Mouse (Mus musculus) forelimb bud, embryonic 11.5 days (tissue): ENCODE results near the gene Tfap2c.

Source experiments
- DNase-seq: peaks from one replicate; pipeline ENCODE4 v3.0.0-alpha.2; 2012; ENCODE audit warnings: low read depth, low spot score

Tfap2c gene

DNA sequence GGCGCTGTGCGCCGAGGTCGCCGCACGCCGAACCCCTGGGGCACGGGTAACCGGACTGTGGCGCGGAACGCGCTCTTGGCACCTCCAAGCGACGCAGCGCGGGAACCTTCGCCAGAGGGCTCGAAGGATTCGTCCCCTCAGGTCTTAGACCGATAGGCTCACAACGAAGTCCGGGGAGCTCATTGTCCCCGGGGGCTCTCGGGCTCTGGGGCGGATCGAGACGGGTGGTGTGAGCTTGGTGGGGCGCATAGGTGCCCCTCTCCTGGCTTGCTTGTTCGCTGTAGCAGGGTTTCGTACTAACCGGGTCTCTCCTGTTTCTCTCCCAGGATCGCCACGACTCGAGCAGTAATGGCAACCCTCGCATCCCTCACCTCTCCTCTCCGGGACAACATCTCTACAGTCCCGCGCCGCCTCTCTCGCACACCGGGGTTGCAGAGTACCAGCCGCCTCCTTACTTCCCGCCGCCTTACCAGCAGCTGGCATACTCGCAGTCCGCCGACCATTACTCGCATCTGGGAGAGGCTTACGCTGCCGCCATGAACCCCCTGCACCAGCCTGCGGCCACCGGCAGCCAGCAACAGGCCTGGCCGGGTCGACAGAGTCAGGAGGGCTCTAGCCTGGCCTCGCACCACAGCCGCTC lies 1.8 kb downstream of the Tfap2c start:
- no peak for DNase-seq

DNA sequence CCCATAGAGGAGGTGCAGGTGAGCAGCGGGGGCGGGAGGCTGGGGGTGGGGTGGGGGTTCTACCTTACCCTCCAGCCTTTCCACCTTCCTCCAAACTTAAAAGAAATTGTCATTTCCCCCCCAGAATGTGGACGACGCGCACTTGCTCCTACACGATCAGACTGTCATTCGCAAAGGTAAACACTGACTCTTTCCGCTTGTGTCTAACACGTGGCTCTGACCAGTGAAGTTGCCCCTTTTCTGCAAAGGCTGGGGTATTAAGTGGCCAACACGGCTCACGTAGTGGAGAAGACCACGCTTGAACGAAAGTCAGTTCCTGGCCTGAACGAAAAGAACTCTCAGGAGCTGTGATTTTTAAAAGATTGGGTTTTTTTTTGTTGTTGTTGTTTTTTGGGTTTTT lies 2.5 kb downstream of the Tfap2c start:
- DNase-seq: no peak

DNA sequence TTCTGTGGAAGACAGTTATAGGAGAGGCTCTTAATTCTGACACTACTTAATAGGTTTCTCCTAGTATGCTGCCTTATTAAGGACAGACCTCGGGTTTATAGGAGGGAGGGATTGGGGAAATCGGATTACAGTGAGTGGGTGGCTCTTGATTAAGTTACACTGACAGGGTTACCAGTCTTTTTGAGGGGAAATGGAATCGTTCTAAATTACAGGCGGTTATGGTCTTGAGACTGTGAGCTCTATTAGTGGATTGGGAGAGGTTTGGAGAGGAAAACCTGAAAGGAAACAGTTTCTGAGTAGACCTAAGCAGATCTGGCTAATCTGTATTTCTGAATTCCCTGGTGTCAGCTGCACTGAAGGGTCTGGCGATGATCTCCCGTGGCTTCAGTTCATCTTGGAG lies 3.3 kb downstream of the Tfap2c start:
- no peak for DNase-seq

DNA sequence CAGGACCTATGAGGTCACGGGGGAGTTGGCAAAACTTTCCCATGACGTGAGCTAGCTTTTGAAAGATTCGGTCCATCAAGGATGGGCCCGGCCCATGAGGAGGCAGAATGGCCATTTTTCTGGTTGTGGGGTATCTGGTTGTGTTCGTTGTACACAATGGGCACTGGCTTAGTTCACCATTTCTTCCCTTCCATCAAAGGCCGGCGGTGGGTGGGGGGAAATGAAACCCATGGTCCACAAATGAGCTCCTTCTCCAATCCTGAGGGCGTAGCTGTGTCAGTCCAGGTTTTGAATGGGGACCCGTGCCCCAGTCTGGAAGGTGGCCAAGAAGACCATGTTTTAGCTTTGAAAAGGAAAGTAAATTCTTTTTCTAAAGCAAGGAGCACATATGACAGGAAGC lies 4.8 kb downstream of the Tfap2c start:
- no peak for DNase-seq

DNA sequence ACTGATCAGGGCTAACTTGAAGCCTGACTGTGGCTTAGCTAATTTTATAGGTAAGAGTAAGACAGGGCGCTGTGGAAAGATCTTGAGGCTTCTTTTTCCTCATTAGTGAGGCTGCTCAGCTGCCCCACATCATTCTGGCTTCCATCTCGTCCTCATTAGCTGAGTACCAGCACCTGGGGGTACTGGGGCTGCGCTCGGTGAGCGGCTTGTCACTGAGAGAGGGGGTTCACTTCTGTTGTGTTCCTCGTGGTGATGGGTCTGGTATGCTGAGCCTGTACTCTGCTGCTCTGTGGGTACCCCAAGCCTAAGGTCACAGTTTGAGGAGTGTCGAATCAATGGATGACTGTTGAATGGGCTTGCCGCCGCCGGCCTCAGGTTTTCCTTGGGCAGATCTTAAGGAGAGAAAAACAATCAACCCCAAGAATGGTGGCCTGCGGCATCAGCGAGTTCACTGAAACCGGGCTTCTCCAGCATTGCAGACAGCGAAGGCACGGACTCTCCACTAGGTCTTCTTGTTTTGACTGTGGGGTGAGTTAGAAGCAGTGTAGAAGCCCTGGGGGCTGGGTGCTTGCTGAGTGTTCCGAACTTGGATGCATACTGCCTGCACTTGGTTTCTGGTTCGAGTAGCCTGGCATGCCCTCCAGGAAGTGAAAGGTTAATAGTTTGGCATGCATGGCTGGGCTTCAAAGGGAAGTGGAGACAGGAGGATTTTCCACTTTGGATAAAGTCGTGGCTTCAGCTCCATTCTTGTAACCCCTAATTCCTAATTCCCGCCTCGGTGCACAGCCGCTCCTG lies 9.5 kb downstream of the Tfap2c start:
- no peak for DNase-seq

DNA sequence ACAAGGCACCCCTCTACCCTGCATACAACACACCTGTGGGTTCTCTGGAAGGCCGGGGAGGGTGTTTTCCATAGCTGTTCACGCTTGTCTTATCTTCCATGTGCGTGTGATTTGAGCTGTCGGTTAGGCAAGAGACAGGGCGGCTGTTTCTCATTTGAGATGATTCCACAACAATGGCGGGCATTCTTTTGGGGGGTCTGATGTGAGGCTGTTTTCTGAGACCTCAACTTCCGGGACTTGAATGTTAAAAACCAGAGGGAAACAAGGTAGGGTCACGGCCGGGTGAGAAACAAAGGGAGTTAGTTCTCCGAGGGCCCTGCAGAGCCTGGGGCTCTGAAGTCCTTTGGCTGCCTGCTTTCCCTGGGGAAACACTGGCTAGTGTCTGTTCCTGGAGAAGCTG lies 11.6 kb downstream of the Tfap2c start:
- no peak for DNase-seq

DNA sequence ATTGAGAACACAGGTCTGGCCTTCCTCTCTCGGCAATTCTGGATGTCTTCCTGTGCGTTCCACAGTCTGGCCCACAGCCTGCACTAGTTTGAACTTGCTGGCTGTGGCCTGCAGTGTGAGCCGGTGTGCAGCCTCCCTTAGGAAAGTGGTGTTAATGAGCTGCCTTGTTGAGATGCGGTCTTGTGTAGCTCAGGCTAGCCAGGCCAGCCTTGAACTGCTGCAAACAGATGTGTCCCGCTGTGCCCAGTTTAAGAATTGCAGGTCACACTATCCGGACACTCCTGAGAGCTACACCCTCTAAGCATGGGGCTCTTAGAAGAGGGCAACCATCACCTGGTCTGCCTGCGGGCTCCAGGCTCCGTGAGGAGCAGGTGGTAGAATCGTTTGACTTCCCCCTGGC lies 18.4 kb downstream of the Tfap2c start:
- DNase-seq: no peak

DNA sequence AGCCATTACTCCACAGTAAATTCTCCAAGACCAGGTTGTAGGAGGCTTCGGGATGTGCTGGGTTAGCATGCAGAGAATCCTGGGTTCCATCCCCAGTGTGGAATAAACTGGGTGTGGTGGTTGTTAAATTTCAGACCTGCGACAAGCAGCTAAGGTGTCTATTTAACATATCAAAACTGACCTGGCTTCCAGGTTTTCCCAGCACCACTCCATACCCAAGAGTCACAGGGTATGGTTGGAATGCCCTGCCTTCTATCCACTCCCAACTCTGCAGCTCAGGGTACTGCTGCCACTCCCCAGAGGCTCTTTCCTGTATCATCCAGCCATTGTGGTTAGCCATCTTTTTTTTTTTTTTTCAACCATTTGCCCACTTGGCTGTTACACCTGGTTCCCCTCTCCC lies 19.1 kb downstream of the Tfap2c start:
- DNase-seq: no peak

DNA sequence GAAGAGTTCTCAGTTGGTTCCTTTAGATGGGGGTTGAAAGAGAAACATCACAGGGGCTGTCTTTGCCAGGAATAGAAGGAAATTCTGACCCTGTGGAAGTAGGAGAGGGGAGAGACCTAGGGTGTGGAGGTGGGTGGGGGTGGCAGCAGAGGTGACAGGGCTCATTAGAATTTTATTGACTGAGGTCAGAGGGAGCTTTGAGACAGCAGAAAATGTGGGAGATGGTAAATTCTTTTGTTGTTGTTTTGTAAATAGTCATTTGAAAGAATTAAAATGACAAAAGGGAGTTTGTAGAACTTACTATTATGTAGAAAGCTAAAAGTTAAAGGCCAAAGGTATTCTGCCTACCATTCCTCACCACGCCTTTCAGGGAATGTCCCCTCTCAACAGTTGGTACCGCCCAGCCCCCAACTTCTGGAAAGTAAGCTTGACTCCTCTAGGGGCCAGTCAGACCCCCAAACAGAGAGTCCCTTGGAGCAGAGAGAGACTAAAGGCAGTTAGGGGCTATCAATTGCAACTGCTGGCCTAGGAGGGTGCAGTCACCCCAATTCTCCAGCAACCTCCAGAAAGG lies 27.9 kb downstream of the Tfap2c start:
- DNase-seq: no peak

DNA sequence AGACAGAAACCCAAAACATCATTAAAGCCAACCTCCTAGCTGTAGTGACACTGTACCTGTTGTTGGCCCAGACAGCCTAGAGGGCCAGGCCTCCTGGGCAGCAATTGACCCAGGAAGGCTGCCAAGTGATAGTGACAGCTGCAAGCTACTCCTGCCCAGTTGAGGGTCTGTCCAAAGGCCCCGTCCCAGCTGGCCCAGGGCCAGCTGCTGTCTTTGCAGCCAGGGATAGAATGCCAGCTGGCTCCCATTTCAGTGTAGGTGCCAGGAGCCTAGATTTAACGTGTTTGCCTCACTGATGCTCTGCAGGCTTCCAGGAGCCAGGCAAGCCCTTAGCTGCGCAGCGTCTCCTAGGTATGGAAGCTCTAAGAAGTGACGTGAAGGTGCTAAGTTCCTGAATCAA lies 29.8 kb downstream of the Tfap2c start:
- no peak for DNase-seq

DNA sequence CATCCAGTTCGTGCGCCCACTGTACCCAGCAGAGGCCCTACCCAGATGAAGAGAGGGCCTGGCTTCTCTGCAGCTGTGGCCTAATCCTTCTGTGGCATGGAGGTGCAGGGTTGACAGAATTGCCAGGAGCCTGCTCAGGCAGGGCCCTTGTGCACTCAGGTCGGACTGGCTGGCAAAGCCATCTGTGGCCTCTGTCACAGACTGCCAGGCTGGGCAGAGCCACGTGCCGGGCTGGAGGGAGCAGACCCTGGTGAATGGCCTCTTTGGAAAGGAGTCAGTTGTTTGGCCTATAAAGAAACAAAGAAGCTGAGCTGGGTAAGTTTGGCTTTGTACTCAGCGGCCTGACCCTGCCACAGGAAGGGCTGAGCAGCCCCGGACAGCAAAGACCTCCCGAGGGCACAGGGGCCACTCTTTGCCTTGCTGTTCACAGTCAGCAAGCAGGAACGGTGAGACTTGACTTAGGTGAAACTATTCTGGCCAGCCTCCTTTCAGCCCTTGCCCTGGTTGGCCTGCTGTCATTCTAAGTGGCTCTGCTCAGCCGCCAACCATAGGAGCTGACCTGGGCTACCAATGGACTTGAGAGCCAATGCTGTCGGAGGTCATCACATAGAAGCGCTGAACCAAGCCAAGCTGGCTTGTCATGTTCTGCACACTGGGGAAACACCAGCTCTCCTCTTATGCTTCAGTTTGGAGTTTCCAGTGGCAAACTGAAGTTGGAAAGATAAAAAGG lies 31.3 kb downstream of the Tfap2c start:
- DNase-seq: no peak

DNA sequence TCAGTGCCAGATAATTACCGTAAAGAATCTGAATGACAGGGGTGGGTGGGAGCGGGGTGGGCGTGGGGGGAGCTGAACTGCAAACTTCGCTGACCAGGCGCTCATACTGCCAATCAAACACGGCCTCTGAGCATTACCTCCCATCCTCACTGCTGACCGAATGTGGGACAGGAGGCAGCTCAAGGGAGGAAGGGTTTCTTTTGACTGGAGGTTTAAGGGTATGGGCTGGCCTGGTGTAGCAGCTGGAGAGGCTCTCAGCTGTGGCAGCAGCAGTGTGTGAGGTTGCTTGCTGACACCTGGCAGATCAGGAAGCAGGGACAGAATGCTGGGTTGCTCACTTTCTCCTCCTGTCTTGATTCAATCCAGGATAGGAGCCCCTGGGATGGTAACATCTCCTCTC lies 33.9 kb downstream of the Tfap2c start:
- no peak for DNase-seq

DNA sequence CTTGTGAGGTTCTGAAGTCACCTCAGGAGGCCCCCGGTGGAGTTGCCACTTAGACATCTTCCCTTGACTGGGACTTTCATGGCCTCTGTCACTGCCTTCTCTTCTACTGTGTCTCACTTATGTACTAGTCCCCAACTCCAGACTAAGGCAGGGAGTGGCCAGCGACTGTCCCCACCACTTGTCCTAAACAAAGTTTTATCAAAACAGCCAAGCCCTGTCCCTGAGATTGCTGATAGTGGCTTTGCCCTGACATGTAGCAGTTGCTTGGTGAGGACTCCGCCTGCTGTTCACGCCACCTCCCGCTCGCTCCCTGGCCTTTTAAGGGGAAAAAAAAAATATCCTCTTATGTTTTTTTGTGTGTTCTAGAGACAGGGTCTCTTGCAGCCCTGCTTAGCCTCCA lies 35.9 kb downstream of the Tfap2c start:
- no peak for DNase-seq

DNA sequence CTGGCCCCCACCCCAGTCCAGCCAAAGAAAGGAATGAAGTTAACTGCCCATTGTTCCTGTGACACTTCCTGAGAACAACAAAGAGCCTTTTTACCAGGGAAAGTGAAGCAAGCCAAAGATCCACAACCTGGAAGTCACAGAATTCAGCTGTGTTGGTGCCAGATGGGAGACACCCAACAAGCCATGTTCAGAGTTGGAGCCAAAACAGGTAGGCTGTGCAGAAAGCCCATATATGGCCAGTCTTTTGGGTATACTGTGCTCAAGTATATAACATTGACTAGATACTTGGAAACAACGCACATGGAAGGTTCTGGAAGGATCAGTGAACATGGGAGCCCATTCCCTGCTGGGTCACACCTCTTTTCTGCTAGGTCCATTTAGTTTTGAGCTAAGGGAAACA lies 39.7 kb downstream of the Tfap2c start:
- DNase-seq: no peak

DNA sequence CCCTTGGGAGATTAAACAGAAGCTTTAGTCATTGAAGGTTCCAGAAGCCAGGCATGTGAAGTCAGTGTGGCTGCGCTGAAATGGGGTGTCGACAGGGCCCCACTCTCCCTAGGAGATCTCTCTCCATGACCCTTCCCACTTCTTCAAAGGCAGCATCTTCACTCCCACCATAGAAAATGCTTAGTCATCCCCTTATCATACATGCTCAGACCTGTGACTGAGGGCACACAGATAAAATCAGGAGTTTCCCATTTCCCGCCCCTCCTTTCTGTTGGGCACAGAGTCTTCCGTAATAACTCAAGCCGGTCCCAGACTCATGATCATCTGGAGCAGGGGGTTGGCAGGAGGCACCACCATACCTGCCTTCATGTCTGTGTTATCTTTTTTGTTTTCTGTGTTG lies 41.4 kb downstream of the Tfap2c start:
- no peak for DNase-seq

DNA sequence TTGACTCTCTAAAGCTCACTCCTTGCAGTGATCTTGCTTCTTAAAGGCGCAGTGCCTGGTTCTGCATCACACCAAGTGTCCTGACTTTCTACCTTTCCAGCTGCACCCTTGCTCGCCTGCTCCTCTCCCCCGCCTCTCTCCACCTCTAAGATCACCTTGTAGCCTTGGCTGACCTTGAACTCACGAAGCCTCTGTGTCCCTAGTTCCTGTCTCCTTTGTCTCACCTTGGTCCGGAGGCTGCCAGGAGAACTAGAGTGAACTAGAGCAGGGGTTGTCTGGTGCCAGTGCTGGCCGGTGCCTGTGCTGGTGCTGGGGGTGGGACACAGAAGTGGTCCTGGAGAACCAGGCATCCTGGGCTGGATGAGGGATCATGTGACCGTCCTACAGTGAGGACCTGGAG lies 44.9 kb downstream of the Tfap2c start:
- DNase-seq: no peak

DNA sequence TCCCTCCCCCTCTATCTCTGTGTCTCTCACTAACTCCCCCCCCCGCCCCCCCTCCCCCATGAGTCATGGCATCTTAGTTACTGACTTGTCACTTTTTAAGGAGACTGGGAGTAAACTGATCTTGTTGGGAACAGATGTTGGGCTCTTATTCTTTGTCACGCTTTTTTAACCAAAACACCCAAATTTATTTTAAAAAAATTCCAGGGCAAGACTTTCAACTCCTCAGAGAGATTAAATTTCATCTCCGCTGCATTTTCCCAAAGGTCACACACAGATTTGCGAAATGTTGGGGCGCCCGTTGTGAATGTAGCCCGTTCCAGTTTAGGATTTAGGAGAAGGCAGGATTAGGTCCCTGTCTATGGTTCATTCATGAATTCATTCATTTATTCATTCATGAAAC lies 47.7 kb downstream of the Tfap2c start:
- no peak for DNase-seq

DNA sequence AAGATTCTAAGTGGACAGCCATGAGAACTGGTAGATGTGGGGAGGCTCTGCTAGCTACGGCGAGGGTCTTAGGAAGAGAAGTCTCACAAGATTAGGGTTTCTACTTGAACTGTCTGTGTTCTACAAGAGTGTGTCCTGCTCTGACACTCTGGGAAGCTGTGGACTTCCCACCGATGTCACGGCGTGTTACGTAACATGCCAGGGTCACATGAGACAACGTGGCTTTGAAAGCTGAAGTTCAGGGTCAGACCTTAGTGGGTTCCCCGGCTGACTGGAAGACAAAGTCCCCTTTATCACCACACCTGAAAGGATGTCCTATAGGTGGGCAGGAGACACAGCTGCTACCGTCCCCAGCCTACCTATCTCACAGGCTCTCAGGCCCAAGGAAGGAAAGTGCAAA lies 48.5 kb downstream of the Tfap2c start:
- no peak for DNase-seq

DNA sequence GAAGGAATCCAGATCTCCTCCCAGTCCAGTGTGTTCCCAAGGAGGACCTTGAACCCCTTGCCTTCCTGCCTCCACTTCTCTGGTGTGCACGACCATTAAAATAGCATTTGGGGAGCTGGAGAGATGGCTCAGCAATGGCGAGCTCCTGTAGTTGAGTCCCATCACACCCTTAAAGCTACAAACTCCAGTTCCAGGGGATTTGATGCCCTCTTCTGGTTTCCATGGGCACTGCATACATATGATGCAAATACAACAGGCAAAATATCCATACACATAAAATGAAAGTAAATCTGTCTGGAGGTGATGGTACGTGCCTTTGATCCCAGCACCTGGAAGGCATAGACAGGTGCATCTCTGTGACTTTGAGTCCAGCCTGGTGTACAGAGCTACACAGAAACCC lies 55.2 kb downstream of the Tfap2c start:
- no peak for DNase-seq

DNA sequence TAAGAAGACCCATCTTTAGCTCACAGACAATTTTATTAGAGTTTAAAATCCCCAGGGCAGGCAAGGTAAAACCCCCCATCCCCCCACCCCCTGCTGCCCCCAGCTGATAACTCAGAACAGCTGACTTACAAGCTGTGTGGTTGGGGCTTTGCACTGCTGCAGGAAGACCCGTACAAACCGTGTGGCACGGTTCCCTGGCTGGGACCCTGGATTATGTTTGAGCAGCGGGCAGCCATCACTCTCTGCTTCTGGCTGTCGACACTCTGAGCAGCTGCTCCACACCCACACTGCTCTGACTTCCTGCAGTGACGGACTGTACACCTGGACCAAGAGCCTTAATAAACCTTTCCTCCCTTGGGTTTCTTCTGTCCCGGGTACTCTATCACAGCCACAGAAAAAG lies 56.2 kb downstream of the Tfap2c start:
- DNase-seq: peak; percentile 56

DNA sequence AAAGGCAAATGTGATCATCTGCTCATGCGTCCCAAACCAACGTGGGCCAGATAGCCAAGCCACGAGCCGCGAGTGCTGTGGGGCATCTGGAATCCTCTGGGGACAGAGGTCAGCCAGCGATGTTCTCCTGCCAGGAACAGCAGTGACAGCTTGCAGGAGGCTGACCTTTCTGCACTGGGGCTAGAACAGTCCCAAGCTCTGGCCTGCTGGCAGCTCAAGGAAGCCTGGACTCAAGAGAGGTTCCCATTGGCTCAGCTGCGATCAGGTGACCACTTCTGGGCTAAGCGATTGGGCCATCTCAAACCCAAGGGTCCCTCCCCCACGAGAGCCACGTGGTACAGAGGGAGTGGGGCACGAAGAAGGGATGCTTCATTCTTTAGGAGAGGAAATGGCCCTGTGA lies 58.3 kb downstream of the Tfap2c start:
- DNase-seq: no peak
